Mouse (Mus musculus): Measurements from ENCODE around the gene Cpped1. TPM values are rescaled to one million over a fixed set of nuclear protein-coding genes. Genes with fewer than 3 reads are reported as not detected.

Cpped1 gene
- polyA plus RNA-seq, 1 experiment from 2014 or later, result 12.7 TPM

DNA sequence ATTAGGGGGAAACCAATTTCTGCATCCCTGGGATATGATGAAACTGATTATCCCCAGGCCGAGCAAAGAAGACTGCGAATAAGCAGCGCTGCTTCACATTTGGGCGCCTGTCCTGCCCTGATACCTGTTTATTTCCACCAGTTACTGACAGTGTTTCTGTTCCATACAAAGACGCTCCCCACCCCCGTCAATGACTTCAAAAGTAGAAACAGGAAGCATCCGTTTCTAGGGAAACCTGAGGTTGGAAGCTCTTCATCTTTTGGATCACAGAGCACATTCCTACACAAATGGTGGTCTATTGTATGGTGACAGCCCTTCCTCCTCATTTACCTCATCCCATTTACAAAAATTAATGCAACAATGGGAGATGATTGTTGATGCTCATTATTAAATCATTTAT is 84.4 kb downstream of the Cpped1 start:
- no peaks in the 10 kb centered on the region for H3K27me3 ChIP-seq (ENCODE audit: poor library complexity, severe bottlenecking)
- no peaks in the 10 kb centered on the region for H3K36me3 ChIP-seq (replicated peaks)
- H3K4me1 ChIP-seq, result peaks cover 6% of the 10 kb centered on the region
- 75% methylated on average over 7 of the region's 7 CpGs for WGBS
- H3K9me3 ChIP-seq, result no peaks in the 10 kb centered on the region
- H3K4me3 ChIP-seq, result no peak overlapping the region
- DNase-seq (ENCODE audit: extremely low spot score, low spot score), result no peak
- H3K27ac ChIP-seq, result no peak overlapping the region

DNA sequence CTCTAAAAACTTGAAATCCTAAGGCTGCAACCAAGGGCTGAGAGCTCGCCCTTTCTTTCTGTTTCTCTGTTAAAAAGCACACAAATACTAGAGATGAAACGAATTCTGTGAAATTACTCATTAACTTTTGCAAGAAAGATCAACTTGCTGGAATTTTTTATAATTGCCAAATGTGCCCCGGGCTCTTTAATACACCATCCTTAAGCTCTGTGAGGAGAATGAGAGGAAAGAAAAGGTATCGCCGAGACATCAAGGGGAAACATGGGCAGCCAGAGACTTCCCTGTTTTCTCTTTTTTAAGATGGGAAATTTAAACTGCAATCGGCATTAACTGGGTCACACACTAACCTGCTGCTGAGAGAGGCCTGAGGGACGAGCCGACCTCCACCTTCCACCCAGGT is 84.9 kb downstream of the Cpped1 start:
- Histone ChIP-seq H3K9me3 (no peaks in the 10 kb centered on the region), H3K27me3 (ENCODE audit: poor library complexity, severe bottlenecking) (no peaks in the 10 kb centered on the region), H3K4me3 (no peak overlapping the region), H3K4me1 (peaks cover 6% of the 10 kb centered on the region), H3K36me3 (replicated peaks) (no peaks in the 10 kb centered on the region), H3K27ac (no peak overlapping the region)
- no peak for DNase-seq (ENCODE audit: extremely low spot score, low spot score)
- WGBS, result 80% methylated on average over 8 of the region's 8 CpGs

DNA sequence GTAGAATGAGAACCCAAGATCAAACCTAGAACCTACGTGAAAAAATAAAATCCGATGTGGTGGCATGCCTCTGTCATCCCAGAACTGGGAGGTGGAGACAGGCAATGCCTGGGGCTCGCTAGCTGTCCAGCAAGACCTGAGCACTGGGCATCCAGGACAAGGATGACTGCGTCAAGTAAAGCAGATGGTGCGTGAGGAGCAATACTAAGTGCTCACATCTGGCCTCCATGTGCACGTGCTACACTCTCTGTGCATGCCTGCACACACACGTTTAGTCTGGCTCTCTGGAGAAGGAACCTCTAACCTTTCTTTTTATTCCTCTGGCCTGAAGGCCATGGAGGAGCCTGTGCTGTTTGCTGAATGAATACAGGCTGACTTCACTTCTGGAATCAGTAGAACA is 88.5 kb downstream of the Cpped1 start:
- 90% methylated on average over 7 of the region's 7 CpGs for WGBS
- Histone ChIP-seq H3K4me3 (no peak overlapping the region), H3K9me3 (no peaks in the 10 kb centered on the region), H3K27me3 (ENCODE audit: poor library complexity, severe bottlenecking) (no peaks in the 10 kb centered on the region), H3K36me3 (replicated peaks) (no peaks in the 10 kb centered on the region), H3K4me1 (peaks cover 6% of the 10 kb centered on the region), H3K27ac (no peak overlapping the region)
- no peak for DNase-seq (ENCODE audit: extremely low spot score, low spot score)

DNA sequence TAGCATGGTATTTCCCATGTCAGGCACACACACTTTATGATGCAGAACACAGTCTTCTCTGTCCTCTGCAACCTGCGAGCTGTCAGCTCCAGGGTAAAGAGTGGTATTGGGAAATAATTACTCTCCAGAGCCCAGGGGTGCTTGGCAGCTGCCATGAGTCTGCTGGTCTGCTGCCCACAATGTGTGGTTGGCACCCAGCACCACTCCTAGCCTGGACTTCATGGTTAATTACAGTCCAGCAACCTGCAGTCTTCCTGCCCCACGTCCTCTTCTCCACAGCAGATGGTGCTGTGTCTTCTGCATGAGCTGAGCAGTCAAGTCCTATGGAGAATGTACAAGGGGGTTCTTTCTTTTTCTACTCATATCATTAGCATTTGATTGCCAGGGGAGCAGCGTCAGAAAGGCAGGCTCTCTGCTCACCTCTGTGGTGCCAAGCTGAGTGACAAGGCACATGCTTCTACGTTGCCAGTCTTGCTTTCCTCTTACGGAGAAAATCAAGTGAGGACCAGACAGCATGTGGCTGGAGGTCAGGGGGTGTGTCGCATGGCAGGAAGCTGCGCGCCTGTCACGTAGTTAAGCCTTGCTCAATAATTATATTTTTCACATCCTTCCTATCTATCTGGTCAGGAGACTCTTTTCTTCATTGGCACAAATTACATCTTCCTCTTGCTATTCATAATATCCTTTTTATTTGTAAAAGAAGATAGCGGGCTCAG is 94.2 kb downstream of the Cpped1 start:
- no peaks in the 10 kb centered on the region for H3K36me3 ChIP-seq (replicated peaks)
- H3K9me3 ChIP-seq, result no peaks in the 10 kb centered on the region
- WGBS, result 83% methylated on average over 10 of the region's 10 CpGs
- H3K27ac ChIP-seq, result no peak overlapping the region
- DNase-seq (ENCODE audit: extremely low spot score, low spot score), result no peak
- H3K27me3 ChIP-seq (ENCODE audit: poor library complexity, severe bottlenecking), result no peaks in the 10 kb centered on the region
- H3K4me3 ChIP-seq, result no peak overlapping the region
- no peaks in the 10 kb centered on the region for H3K4me1 ChIP-seq

DNA sequence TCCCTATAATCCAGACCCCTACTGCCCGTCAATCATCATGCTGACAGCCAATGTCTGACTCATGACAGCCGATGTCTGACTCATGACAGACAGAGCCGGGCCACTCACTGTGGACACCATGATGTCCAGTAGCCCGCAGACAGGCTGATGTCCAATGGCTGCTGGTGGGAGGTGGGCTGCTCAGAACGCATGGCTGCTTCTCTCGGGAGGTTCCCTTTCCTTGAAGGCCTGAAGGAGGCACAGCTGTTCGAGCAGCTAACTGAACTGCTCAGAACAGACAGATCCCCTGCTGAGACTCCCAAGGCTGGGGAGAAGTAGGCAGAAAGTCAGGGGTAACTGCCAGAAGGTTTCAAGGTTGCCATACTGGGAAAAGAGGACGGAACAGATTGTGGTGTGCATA is 97.1 kb downstream of the Cpped1 start:
- Histone ChIP-seq H3K27me3 (ENCODE audit: poor library complexity, severe bottlenecking) (no peaks in the 10 kb centered on the region), H3K27ac (no peak overlapping the region), H3K36me3 (replicated peaks) (no peaks in the 10 kb centered on the region), H3K4me3 (no peak overlapping the region), H3K4me1 (peaks cover 7% of the 10 kb centered on the region; the same call in 1 of the 2 replicates), H3K9me3 (no peaks in the 10 kb centered on the region)
- 81% methylated on average over 8 of the region's 8 CpGs for WGBS
- DNase-seq (ENCODE audit: extremely low spot score, low spot score), result no peak

DNA sequence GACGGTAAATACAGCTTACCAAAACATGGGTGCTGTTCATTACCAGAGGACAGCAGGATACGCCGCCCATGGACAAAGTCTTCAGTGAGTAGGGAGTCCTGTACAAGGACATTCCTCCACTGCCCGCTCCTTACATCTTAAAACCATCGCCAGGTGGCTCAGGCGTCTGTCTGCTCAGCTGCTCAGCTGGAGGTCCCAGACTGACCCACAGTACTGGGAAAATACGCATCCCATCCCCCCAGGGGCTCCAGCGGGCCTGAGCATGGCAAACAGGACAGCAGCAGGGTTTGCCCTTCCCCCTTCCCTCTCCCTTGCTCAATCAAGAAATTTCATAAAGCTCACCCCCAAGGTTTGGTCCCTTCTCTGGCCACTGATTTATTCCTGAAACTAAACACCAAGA is 99.6 kb downstream of the Cpped1 start:
- Histone ChIP-seq H3K36me3 (replicated peaks) (no peaks in the 10 kb centered on the region), H3K4me3 (no peak overlapping the region), H3K4me1 (peaks cover 7% of the 10 kb centered on the region; the same call in 1 of the 2 replicates), H3K27me3 (ENCODE audit: poor library complexity, severe bottlenecking) (no peaks in the 10 kb centered on the region), H3K9me3 (no peaks in the 10 kb centered on the region), H3K27ac (no peak overlapping the region)
- DNase-seq (ENCODE audit: extremely low spot score, low spot score), result no peak
- 38% methylated on average over 8 of the region's 8 CpGs for WGBS

DNA sequence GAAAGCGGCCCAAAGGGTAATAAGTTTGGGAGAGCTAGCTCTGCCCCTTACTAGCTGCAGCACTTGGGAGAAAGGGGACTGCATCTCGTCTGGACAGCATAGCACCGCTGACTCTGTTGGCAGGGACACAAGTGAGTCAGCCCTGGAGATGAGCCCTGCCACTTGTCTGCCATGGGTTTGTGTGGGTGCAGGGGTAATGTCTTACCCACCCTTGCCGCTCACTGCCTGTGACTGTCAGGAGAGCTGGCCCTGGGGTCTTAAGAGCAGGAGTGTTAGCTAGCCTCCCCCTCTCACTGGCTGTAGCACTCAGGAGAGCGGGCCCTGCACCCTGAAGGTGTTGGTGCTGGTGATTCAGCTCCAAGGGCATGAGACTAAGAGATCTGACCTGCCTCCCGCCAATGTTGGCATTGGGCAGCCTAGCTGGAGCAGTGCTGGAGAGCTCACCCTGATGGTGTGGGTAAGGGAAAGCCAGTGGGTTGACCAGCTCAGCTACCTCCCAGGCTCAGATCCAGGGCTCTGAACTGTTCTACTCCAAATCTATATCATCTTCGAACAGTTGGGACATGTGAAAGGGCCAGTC is 107.2 kb downstream of the Cpped1 start:
- WGBS, result 90% methylated on average over 7 of the region's 7 CpGs
- no peak for DNase-seq (ENCODE audit: extremely low spot score, low spot score)
- no peak overlapping the region for H3K4me3 ChIP-seq
- no peak overlapping the region for H3K27ac ChIP-seq
- no peaks in the 10 kb centered on the region for H3K9me3 ChIP-seq
- H3K27me3 ChIP-seq (ENCODE audit: poor library complexity, severe bottlenecking), result no peaks in the 10 kb centered on the region
- no peaks in the 10 kb centered on the region for H3K4me1 ChIP-seq
- no peaks in the 10 kb centered on the region for H3K36me3 ChIP-seq (replicated peaks)

DNA sequence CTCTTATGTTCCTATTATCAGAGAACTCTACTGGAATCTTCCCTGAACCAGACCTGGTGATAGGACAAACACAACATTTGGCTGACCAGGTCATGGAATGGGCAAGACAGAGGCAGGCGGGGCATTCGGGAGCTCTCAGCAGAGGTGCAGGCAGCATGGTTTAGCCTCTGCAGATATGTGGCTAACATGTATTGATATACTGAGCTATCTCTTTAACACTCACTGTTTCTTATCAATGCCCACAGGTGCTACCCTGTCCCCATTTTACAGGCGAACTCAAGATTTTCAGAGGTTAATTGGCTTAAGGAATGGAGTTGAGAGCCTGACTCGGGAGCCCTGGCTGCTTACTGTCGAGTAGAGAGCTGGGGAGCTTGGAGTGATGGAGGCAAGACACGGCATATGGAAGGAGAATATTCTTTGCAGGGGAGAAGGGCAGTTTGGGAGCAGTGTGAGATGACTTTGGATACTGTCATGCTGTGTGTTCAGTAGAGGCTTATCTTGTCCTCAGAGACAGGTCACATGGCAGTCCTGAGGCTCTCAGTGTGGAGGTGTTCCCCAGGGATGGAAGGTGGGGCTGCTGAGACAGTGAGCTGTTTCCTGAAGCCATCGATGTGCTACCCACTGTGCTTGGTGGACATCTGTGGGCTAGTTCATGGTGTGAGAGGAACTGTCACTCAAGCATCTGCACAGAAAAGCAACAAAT is 113.3 kb downstream of the Cpped1 start:
- Histone ChIP-seq H3K27me3 (ENCODE audit: poor library complexity, severe bottlenecking) (no peaks in the 10 kb centered on the region), H3K36me3 (replicated peaks) (no peaks in the 10 kb centered on the region), H3K9me3 (no peaks in the 10 kb centered on the region; the same call in 1 of the 2 replicates), H3K4me3 (no peak overlapping the region), H3K27ac (no peak overlapping the region), H3K4me1 (peaks cover 15% of the 10 kb centered on the region)
- no peak for DNase-seq (ENCODE audit: extremely low spot score, low spot score)
- WGBS, result 83% methylated on average over 7 of the region's 7 CpGs

DNA sequence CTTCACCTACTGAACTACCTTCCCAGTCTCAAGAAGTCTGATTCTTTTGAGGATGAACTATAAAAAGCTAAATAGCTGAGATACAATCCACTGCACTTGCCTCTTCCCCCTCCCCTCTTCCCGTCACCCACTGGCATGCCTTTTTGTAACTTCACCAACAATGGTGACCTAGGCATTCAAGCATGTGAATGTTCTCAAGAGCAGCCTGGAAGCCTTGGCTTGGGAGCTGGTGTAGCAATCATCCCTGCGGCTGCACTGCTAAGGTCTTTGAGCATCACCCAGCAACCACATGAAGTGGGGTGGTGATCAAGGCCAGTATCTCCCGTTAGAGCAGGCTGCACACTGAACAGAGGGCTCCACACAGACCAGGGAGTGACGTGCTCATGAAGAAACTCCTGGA is 114.6 kb downstream of the Cpped1 start:
- Histone ChIP-seq H3K4me3 (no peak overlapping the region), H3K4me1 (peaks cover 15% of the 10 kb centered on the region), H3K36me3 (replicated peaks) (no peaks in the 10 kb centered on the region), H3K27me3 (ENCODE audit: poor library complexity, severe bottlenecking) (no peaks in the 10 kb centered on the region), H3K9me3 (no peaks in the 10 kb centered on the region; the same call in 1 of the 2 replicates), H3K27ac (no peak overlapping the region)
- 69% methylated on average over 4 of the region's 4 CpGs for WGBS
- no peak for DNase-seq (ENCODE audit: extremely low spot score, low spot score)

DNA sequence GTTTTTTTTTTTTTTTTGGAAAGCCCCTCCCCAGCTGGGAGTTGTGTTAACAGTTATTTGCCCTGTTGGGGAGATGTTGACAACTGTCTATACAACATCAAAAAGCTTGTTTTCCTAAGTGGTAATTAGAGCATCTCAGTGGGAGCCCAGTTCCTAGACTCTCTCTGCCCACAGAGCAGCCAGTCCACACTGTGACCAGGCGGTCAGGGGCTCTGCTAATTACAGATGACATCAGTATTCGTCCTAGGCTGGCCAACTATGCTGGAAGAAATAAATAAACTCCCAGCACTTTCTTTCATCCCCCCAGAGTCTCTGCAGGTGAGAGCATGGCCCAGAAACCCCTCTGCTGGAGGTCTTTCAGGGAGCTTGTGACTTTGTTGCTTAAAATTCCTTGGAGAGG is 115.9 kb downstream of the Cpped1 start:
- DNase-seq (ENCODE audit: extremely low spot score, low spot score), result no peak
- Histone ChIP-seq H3K4me1 (peaks cover 15% of the 10 kb centered on the region), H3K27me3 (ENCODE audit: poor library complexity, severe bottlenecking) (no peaks in the 10 kb centered on the region), H3K4me3 (no peak overlapping the region), H3K9me3 (no peaks in the 10 kb centered on the region; the same call in 1 of the 2 replicates), H3K27ac (no peak overlapping the region), H3K36me3 (replicated peaks) (no peaks in the 10 kb centered on the region)
- 19% methylated on average over 2 of the region's 2 CpGs for whole genome bisulfite sequencing

DNA sequence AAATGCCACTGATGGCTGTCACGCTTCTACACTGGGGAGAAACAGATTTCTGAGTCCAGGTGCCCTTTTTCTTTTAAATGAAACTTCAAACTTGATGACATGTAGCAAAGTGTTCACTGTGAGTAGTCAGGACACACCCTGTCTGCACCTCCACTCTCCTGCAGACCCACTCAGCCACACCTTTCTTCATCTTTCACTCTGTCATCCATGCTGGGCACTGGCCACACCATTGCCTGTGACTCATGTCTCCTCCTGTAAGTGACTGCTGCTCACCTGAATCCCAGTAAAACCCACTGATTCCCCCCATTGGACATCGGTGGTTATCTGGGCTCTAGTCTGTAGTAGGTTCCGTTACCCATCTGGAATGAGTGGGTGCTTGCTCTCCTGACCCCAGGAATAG is 118.8 kb downstream of the Cpped1 start:
- WGBS, result 96% methylated on average over 3 of the region's 3 CpGs

DNA sequence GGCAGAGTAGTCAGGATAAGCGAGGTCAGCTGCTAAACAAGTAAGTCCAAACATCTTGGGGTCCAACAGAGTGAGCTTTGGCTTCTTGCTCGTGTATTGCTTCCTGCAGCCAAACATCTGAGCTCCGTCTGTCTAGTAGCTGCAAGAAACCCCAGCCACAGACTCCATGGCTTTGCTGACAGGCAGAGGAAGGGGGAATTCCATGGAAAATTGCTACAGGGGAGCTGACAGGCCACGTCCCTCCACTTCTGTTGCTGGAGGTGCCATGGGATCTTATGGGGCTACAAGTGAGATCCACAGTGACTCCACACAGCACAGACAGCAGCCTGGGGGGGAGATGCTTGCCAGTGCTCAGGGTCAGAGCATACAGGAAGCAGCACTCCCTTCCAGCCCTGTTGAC is 123.4 kb downstream of the Cpped1 start:
- WGBS, result 82% methylated on average over 4 of the region's 4 CpGs
- no peaks in the 10 kb centered on the region for H3K4me1 ChIP-seq
- no peaks in the 10 kb centered on the region for H3K36me3 ChIP-seq (replicated peaks)
- no peak for DNase-seq (ENCODE audit: extremely low spot score, low spot score)
- H3K27me3 ChIP-seq (ENCODE audit: poor library complexity, severe bottlenecking), result no peaks in the 10 kb centered on the region
- H3K4me3 ChIP-seq, result no peak overlapping the region
- H3K27ac ChIP-seq, result no peak overlapping the region
- no peaks in the 10 kb centered on the region for H3K9me3 ChIP-seq

More for the DNA sequence above, 118.8 kb downstream of the Cpped1 start:
- Histone ChIP-seq H3K9me3 (no peaks in the 10 kb centered on the region; the same call in 1 of the 2 replicates), H3K27ac (no peak overlapping the region), H3K4me3 (no peak overlapping the region), H3K27me3 (ENCODE audit: poor library complexity, severe bottlenecking) (no peaks in the 10 kb centered on the region), H3K36me3 (replicated peaks) (no peaks in the 10 kb centered on the region), H3K4me1 (peaks cover 15% of the 10 kb centered on the region)
- DNase-seq (ENCODE audit: extremely low spot score, low spot score), result no peak

DNA sequence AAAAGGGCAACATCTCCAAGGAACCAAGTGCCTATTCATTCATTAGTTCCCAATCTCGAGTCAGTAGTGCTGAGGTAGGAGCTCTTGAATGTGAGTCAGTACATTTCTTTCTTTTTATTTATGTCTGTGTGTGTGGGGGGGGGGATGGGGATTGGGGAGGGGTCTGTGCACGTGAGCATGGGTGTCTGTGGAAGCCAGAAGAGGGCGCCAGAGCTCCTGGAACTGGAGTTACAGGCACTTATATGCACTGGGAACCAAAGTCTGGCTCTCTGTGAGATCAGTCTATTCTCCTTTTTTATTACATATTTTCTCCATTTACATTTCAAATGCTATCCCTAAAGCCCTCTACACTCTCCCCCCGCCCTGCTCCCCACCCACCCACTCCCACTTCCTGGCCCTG is 124.9 kb downstream of the Cpped1 start:
- Histone ChIP-seq H3K9me3 (no peaks in the 10 kb centered on the region), H3K27ac (no peak overlapping the region), H3K4me3 (no peak overlapping the region), H3K27me3 (ENCODE audit: poor library complexity, severe bottlenecking) (no peaks in the 10 kb centered on the region), H3K36me3 (replicated peaks) (no peaks in the 10 kb centered on the region), H3K4me1 (no peaks in the 10 kb centered on the region)
- 73% methylated on average over 4 of the region's 4 CpGs for WGBS
- DNase-seq (ENCODE audit: extremely low spot score, low spot score), result no peak
